Mouse (Mus musculus) intestine, postnatal 0 days (tissue): ENCODE measurements around the gene Adarb1. TPM values are rescaled to one million over a fixed set of nuclear protein-coding genes. Genes with fewer than 3 reads are reported as not detected.

Experiments
- ATAC-seq: fragments of 200-750 bp; cut with Nextera tagmentation; 2 replicates; pipeline ENCODE4 v1.8.0; 2017; ENCODE audit warnings: mild to moderate bottlenecking, moderate TSS enrichment, moderate library complexity
- H3K27ac ChIP-seq: fragments of 300-500 bp; sonication (generic); 2 replicates; pipeline ENCODE4 v1.5.1; 2014; ENCODE audit warnings: mild to moderate bottlenecking, low read depth, low read length, moderate library complexity
- H3K27me3 ChIP-seq: fragments of 300-500 bp; sonication (generic); replicated peaks from 2 replicates; pipeline ENCODE4 v1.6.1; 2014; ENCODE audit warnings: low read length, mixed read lengths; ENCODE audit not compliant: control insufficient read depth, insufficient read depth
- H3K36me3 ChIP-seq: fragments of 300-500 bp; sonication (generic); 2 replicates; pipeline ENCODE4 v1.6.1; 2014; ENCODE audit warnings: mild to moderate bottlenecking, moderate library complexity; ENCODE audit not compliant: control insufficient read depth, insufficient read depth
- H3K4me1 ChIP-seq: fragments of 300-500 bp; sonication (generic); replicated peaks from 2 replicates; pipeline ENCODE4 v1.6.1; 2014; ENCODE audit warnings: antibody characterized with exemption, low read length, mixed read lengths; ENCODE audit not compliant: control insufficient read depth, insufficient read depth
- H3K4me2 ChIP-seq: fragments of 300-500 bp; sonication (generic); replicated peaks from 2 replicates; pipeline ENCODE4 v1.6.1; 2014; ENCODE audit warnings: low read depth, mild to moderate bottlenecking, moderate library complexity
- H3K4me3 ChIP-seq: fragments of 300-500 bp; sonication (generic); 2 replicates; pipeline ENCODE4 v1.5.1; 2014; ENCODE audit warnings: low read depth, low read length
- H3K9ac ChIP-seq: fragments of 300-500 bp; sonication (generic); 2 replicates; pipeline ENCODE4 v1.6.1; 2014; ENCODE audit warnings: mild to moderate bottlenecking, low read depth, low read length
- H3K9me3 ChIP-seq: fragments of 300-500 bp; sonication (generic); 2 replicates; pipeline ENCODE4 v1.6.1; 2016; ENCODE audit warnings: mixed run types; ENCODE audit not compliant: control insufficient read depth
- CTCF ChIP-seq: sonication (generic); IDR thresholded peaks from 2 replicates; pipeline ENCODE4 v1.5.1; 2016; ENCODE audit warnings: low read depth, mild to moderate bottlenecking, control low read depth, antibody characterized with exemption, moderate library complexity
- WGBS: fragments of 180-500 bp; shearing (Covaris S2); extraction: QIAGEN DNeasy Blood & Tissue Kit; methylation state at CpG from one replicate; pipeline ENCODE4 v1.1.7; 2014; 5-methylcytosine and 5-hydroxymethylcytosine counted together
- polyA plus RNA-seq: library from polyadenylated mRNA; unstranded; fragments of >200 nt; fragmentation: Nextera tagmentation; extraction: Ambion mirVana; gene quantifications from 2 replicates; pipeline ENCODE4 v1.2.1, GENCODE M21; 2015

The Adarb1 gene
- polyA plus RNA-seq, result 1.4 and 1.5 TPM in 2 replicates

- Histone ChIP-seq H3K4me3 (peak within 1 kb of the TSS; percentile 77), H3K27me3 (peaks cover 29% of the 10 kb centered on the region), H3K9me3 (no peaks in the 10 kb centered on the region), H3K9ac (peak within 1 kb of the TSS; percentile 48), H3K36me3 (no peaks in the 10 kb centered on the region), H3K27ac (no peak within 1 kb of the TSS), H3K4me1 (peaks cover 4% of the 10 kb centered on the region; the same call in 1 of the 2 replicates), H3K4me2 (peak within 1 kb of the TSS; percentile 99)
- ATAC-seq, result peak; percentile 94
- no peak for TF ChIP-seq CTCF
- 1% methylated on average over 56 of the region's 57 CpGs for WGBS
These were observed at the start of gene Adarb1 for GRCm38 (mm10) chr10:77418138-77418537. Gene Adarb1, minus strand, starts transcription at chr10:77418270.

DNA sequence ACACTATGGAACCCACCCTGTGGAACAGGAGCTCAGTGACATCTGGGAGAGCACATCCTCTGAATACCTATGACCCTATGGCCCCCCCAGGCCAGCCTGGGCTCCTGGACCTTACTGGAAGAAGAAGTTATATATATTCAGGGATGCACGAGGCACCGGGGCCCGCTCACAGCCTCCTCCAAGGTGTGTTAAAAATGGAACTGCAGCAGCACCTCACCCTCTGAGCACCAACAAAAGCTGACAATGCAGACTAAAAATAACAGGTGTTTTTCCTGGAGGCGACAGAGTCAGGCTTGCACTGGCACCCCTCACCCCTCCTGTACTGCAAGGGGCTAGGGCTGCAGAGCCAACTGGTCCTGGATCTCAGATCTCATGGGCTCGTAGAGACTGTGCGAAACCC lies 49.3 kb upstream of the Adarb1 start:
- WGBS, result 85% methylated on average over 6 of the region's 6 CpGs
- H3K4me3 ChIP-seq, result no peak overlapping the region
- H3K27ac ChIP-seq, result no peak overlapping the region
- H3K4me1 ChIP-seq, result no peaks in the 10 kb centered on the region
- no peaks in the 10 kb centered on the region for H3K27me3 ChIP-seq
- H3K36me3 ChIP-seq, result no peaks in the 10 kb centered on the region
- H3K9me3 ChIP-seq, result no peaks in the 10 kb centered on the region
- no peak overlapping the region for H3K9ac ChIP-seq
- no peak for TF ChIP-seq CTCF
- no peak for ATAC-seq
- no peak overlapping the region for H3K4me2 ChIP-seq

GRCm38 (mm10) chr10:77465902-77466301 lies 47.8 kb upstream of the Adarb1 start:
- H3K27me3 ChIP-seq, result no peaks in the 10 kb centered on the region
- no peak overlapping the region for H3K9ac ChIP-seq
- H3K9me3 ChIP-seq, result no peaks in the 10 kb centered on the region
- H3K4me2 ChIP-seq, result no peak overlapping the region
- no peak for ATAC-seq
- no peak for TF ChIP-seq CTCF
- no peaks in the 10 kb centered on the region for H3K4me1 ChIP-seq
- no peaks in the 10 kb centered on the region for H3K36me3 ChIP-seq
- WGBS, result 68% methylated on average over 5 of the region's 5 CpGs
- H3K27ac ChIP-seq, result no peak overlapping the region
- H3K4me3 ChIP-seq, result no peak overlapping the region

DNA sequence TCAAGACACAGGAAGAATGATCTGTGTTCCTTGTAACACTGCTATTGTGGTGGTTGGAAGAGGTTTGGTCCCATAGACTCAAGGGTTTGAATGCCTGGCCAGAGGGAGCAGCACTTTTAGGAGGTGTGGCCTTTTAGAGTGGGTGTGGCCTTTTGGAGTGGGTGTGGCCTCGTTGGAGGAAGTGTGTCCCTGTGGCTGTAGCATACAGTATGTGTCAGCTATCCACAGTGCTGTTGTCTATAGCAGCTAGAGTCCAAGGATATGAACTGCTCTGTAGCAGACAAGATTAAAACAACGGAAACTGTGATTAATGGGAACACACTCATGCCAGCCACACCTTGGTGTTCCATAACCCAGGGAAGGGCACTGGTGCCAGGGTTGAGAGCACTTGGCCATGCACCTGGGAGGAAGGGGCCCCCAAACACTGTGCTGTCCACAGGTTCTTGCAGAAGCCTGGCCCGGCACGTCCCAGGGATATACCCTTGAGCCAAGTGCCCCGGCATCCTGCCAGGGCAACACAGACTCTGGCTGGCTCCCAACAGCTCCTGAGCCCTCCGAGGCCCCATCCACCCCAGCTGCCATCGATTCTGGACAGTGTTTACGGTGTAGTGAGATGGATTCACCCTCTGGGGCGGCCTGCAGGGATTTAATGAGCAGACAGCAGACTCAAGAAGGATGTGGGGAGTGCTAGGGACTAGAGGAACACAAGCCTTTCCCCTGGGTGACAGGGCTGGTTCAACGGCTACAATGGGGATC lies 46.3 kb upstream of the Adarb1 start:
- no peak for TF ChIP-seq CTCF
- peak; percentile 62 for ATAC-seq
- no peak overlapping the region for H3K4me3 ChIP-seq
- no peaks in the 10 kb centered on the region for H3K4me1 ChIP-seq
- no peak overlapping the region for H3K9ac ChIP-seq
- no peaks in the 10 kb centered on the region for H3K9me3 ChIP-seq
- no peak overlapping the region for H3K4me2 ChIP-seq
- no peaks in the 10 kb centered on the region for H3K36me3 ChIP-seq
- H3K27ac ChIP-seq, result no peak overlapping the region
- no peaks in the 10 kb centered on the region for H3K27me3 ChIP-seq
- 46% methylated on average over 10 of the region's 10 CpGs for WGBS

DNA sequence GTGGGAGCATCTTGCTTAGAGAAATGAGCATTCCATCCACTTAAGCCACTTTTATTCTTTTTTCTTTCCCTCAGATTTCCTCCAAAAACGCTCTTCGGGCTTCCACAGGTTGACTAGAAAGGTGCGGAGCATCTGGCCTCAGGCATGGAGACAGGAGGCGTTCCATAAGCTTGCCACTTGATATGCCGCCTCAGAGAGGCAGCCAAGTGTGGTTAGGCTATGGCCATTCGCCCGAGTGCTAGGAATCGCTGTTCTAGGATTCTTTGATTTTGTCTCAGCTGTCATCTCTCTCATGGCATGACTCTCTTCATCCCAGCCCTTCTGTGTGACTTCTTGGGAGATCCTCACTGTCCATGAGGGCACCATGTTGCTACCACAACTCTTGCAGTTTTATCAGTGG lies 43.1 kb upstream of the Adarb1 start:
- Histone ChIP-seq H3K4me2 (no peak overlapping the region), H3K27me3 (no peaks in the 10 kb centered on the region), H3K9ac (no peak overlapping the region), H3K36me3 (no peaks in the 10 kb centered on the region), H3K9me3 (no peaks in the 10 kb centered on the region), H3K4me1 (no peaks in the 10 kb centered on the region), H3K4me3 (no peak overlapping the region), H3K27ac (no peak overlapping the region)
- no peak for TF ChIP-seq CTCF
- no peak for ATAC-seq
- WGBS, result 85% methylated on average over 8 of the region's 8 CpGs

- no peak for TF ChIP-seq CTCF
- H3K27ac ChIP-seq, result no peak overlapping the region
- H3K36me3 ChIP-seq, result no peaks in the 10 kb centered on the region
- H3K4me1 ChIP-seq, result no peaks in the 10 kb centered on the region
- no peak overlapping the region for H3K4me2 ChIP-seq
- no peaks in the 10 kb centered on the region for H3K9me3 ChIP-seq
- no peaks in the 10 kb centered on the region for H3K27me3 ChIP-seq
- no peak overlapping the region for H3K4me3 ChIP-seq
- H3K9ac ChIP-seq, result no peak overlapping the region
- WGBS, result 76% methylated on average over 3 of the region's 3 CpGs
- ATAC-seq, result no peak
These were observed 39.6 kb upstream of the Adarb1 start for GRCm38 (mm10) chr10:77457701-77458100.

DNA sequence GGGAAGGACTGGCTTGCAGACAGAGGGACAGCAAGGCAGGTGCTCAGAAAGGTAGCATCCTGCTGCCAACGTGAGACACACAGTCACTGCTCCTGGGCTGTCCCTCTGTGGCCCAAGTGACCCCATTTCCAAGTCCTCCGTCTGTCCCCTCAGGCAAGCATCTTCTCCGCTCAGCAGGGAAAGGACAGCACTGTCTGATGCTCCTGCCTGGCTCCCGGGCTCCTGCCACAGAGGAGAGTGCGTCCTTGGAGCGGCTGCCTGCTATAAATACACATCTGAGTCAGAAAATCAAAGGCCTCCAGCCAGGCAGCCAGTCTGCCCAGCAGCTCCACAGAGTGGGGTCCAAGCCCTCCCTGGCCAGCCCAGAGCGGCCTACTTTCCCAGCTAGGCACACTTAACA lies 38.4 kb upstream of the Adarb1 start:
- Histone ChIP-seq H3K27ac (no peak overlapping the region), H3K4me2 (no peak overlapping the region), H3K9ac (no peak overlapping the region), H3K9me3 (no peaks in the 10 kb centered on the region), H3K36me3 (no peaks in the 10 kb centered on the region), H3K27me3 (no peaks in the 10 kb centered on the region), H3K4me3 (no peak overlapping the region), H3K4me1 (no peaks in the 10 kb centered on the region)
- no peak for TF ChIP-seq CTCF
- no peak for ATAC-seq
- WGBS, result 66% methylated on average over 7 of the region's 7 CpGs
